Mouse (Mus musculus) cerebellum, adult 11 months (tissue): ENCODE data around the gene Gm21117.
"Not testable (repeated sequence)": the region's sequence is repeated elsewhere in the genome, so short reads cannot be mapped to it uniquely, and the experiment has no call there.

Experiments used
- DNase-seq: peaks from one replicate; pipeline ENCODE4 v3.0.0; 2022

Gm21117 gene

DNA sequence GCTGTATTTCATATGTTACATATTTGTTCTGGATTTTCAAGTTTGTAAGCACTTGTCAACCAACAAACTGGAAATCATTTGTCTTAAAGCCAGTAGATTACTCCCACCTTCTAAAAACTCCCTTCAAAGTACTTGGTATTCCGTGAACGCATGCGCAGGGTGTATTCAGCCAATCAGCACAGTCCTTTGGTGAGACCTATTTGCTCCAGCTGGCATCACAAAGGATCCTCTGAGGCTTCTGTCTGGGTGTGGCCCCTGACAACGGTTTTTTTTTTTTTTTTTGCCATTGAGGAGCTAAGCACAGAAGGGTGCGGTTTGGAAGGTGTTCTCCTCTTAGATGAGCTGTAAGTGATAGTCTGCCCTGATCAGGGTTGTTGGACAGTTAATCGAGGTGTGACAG is at the start of gene Gm21117:
Gm21117 (plus strand) TSS at position 301 of the 400 bp plus-strand sequence.
- DNase-seq, result not testable (repeated sequence)
